Mouse (Mus musculus) adrenal gland, adult 18-20 months (tissue): ENCODE measurements around the gene Miox. TPM values are rescaled to one million over a fixed set of nuclear protein-coding genes. Genes with fewer than 3 reads are reported as not detected.

Experiments
- DNase-seq, 2 experiments: peaks; one replicate each; pipeline ENCODE4 v3.0.0; 2021 to 2022; ENCODE audit warnings: low spot score in 2 of 2
- total RNA-seq, 2 experiments: library from RNA; stranded (reverse); gene quantifications; 1 replicate in 1 of 2; 2 replicates in 1 of 2; pipeline ENCODE4 v1.2.3; 2021

Miox gene
- total RNA-seq, 2 experiments from 2014 or later, result 4.2 TPM; not detected in 1

- DNase-seq, result peak; percentile 96
Measured at GRCm38 (mm10) chr15:89315190-89315731, 18.9 kb upstream of the Miox start, which contains the start of gene Sbf1. Sbf1 (minus strand) TSS chr15:89315311.

GRCm38 (mm10) chr15:89316146-89316545, 18.1 kb upstream of the Miox start:
- DNase-seq, result no peak

DNA sequence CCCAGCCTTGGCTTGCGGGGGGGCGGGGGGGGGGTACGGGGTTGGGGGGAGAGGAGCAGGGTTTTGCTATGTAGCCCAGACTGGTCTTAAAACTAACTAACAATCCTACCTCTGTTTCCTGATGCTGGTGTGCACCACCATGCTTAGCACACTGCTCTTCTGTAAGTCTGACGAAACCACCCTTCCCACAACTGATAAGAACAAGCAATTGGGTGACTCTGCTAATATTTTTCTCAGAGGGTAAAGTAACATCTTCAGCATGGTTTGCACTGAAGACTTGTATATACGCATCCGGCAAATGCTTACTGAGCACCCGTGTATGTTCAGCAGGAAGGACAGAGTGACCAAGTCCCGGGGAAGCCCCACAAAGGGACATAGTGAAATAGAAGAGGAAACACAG, 12.9 kb upstream of the Miox start:
- no peak for DNase-seq

DNA sequence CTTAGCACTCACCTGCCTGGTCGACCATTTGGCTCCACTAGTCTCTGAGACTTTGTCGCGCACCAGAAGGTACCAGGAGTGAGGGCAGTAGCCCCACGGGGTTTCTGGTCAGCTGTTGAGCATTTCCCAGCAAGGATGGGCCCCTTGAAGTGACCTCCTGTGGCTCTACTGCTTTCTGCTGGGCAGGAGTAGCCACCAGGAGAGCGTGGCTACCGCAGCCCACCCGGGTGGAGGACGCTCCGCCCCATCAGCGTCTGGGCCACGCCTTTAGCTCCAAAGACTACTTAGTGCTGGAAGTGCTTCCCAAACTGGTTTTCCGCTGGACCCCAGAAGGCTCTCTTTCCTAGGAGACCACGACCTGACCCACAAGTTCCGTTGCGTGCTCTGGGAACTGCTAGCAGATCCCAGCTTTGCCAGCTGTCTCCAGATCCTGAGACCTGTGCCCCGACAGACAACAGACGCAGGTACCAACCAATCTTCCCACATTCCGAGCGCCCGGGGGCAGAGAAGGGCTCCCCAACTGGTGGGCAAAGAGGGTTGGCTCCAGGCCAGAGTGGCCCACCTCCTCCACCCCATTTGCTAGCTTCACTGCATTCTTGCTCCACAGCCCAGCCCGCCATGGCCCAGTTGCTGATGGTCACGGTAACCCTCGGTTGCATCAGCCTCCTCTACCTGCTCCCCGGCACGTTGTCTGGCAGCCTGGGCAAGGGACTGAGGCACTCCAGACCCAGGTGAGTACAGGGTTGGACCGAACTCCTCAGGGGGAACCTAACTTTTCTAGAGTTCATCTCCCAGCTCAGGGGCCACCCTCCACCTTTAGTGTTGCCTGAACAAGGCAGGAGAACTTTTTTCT, 11.3 kb upstream of the Miox start, which contains the start of gene Adm2:
TSS of gene Adm2 (plus strand) at position 51 of the 853 bp plus-strand sequence.
- DNase-seq, result no peak

DNA sequence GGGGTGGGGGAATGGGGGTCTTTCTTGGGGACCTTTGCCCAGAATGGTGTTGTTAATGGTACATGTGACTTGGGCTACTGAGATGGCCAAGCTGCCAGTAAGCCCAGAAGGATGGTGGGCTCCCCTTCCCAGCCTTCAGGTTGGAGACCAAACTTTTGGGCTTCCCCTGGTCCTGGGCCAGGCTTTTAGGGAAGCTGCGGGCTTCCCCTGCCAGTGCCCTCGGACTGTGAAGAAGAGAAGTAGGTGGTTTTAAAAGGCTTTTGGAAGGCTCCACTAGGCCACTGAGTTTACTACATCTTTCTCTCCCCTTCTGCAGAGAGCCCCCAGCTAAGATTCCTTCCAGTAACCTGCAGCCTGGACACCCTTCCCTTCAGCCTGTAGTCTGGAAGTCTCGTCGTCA, 10.5 kb upstream of the Miox start:
- DNase-seq, result no peak

DNA sequence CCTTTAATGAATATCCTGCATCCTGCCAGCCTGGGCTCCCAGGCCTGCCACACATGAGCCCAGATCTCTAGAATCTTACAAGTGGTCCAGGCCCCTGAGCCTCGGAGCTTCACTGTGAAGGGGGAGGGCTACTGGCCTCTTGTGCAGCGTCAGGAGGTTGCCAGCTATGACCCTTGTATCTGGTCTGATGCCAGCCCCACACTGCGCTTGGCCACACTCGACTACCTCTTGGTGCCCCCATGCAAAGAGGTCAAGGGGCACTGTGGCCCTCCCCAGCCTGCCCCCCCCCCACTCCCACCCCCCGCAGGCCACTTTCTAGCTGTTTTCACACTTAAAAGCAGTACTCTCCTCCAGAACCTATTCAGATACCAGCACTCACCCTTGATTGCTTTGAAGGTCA, 7.8 kb upstream of the Miox start:
- no peak for DNase-seq

DNA sequence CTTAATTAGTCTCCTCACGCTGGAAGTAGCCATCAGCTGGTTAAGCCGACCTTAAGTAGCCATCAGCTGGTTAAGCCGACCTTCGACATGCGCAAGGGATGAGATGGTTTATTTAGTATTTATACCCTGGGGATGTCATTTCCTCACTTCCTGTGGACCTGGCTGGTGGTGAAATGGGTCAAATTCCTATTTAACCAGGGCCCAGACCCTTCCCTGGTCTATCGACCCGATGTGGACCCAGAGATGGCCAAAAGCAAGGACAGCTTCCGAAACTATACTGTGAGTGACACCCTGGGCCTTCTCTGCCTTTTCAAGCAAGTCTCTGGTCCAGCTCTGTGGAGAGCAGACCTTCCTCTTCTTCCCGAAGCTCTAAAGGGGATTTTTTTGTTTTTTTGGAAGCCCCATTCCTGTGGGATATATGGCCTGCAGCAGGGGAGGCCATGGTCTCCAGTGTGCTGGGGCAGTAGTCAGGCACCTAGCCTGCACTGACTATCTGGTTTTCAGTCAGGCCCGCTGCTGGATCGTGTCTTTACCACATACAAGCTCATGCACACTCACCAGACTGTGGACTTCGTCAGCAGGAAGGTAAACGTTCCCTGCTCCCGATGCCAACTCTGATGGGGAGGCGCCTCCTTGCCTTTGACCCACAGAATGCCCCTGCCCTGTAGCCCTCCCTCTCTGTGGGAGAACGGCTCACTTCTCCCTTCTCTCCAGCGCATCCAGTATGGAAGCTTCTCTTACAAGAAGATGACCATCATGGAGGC, 758 bp downstream of the Miox start:
- no peak for DNase-seq

GRCm38 (mm10) chr15:89336422-89336821, 2.2 kb downstream of the Miox start:
- DNase-seq, result no peak

GRCm38 (mm10) chr15:89339696-89340095, 5.5 kb downstream of the Miox start:
- DNase-seq, result no peak

GRCm38 (mm10) chr15:89340136-89340535, 5.9 kb downstream of the Miox start:
- no peak for DNase-seq

DNA sequence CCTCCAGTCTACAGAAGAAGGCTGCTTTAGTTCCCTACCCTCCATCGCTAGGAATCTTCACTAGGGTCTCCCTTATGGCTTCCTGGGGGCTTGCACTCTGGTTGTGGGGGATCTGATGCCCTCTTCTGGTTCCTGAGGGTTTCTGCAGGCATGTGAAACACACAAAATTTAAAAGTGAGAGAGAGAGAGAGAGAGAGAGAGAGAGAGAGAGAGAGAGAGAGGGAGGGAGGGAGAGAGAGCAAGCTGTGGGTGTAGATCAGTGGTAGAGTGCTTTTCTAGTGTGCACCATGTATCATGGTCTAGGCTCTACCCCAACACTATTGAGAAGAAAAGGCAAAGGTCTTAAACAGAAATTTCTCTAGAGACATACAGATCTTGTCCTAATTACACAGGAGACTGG, 7.5 kb downstream of the Miox start:
- DNase-seq, result no peak

GRCm38 (mm10) chr15:89343325-89343724, 9.1 kb downstream of the Miox start:
- no peak for DNase-seq

GRCm38 (mm10) chr15:89350447-89350846, 16.2 kb downstream of the Miox start:
- no peak for DNase-seq

GRCm38 (mm10) chr15:89351302-89351701, 17.1 kb downstream of the Miox start:
- no peak for DNase-seq

- no peak for DNase-seq
Measured at GRCm38 (mm10) chr15:89352054-89352453, 17.9 kb downstream of the Miox start.

GRCm38 (mm10) chr15:89352795-89353194, 18.6 kb downstream of the Miox start:
- no peak for DNase-seq

DNA sequence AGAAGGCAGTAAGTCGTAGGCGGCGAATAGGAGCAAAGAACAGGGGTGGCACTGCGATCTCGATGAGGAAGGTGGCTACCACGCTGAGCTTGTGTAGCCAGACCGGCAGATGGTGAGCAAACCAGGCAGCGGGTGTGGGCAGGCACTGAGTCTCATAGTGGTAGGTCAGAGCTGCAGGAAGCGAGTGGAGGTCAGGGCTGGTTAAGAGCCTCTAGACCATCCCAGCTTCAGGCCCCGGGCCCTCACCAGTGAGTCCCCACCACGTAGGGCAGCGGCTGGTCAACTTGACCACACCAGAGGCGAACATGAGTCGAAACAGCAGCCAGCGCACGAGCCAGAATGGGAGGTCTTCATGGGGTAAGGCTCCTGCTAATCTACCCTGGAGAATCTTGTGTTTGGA, 19.6 kb downstream of the Miox start:
- DNase-seq, result no peak

DNA sequence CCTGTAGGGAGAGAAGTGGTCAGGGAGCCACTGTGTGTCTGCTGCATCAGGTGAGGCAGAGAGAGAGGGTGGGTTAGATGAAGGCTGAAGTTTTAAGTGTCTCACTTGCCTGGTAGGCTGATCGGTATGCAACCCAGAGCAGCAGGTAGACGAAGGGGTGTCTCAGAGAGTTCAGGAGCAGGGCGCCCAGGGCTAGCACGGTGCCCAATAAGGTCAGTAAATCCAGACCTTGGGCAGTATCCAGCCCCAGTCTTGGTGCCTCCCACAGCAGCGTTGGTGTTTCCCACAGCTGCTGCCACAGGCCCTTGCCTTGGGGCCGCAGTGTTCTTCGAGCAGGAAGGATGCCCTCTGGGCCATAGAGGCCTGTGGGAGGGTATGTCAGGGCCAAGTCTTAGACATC, 20.3 kb downstream of the Miox start:
- DNase-seq, result no peak

GRCm38 (mm10) chr15:89355241-89356187, 21.3 kb downstream of the Miox start, which contains the start of the genes Lmf2 and Ncaph2:
Lmf2 (minus strand) TSS chr15:89355659.
Ncaph2 (plus strand) TSS chr15:89355719.
- DNase-seq, result peak; percentile 97

DNA sequence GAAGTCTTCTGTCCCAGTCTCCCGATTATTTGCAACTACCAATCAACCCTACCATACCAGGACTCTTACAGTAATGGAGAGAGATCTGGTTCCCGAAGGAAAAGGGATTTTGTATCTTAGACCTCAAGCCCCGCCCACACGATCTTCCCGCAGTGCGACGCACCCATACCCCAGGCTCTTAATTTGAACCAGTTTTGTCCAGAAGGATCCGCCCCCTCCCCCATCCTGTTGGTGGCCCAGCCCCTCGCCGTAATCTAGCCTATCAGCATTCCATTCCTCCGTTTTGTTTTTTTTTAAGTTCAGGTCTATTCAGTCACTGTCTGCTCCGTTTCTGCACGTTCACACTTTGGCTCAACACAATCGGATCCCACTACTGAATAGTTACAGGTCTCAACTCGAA, 22.2 kb downstream of the Miox start:
- DNase-seq, result no peak

DNA sequence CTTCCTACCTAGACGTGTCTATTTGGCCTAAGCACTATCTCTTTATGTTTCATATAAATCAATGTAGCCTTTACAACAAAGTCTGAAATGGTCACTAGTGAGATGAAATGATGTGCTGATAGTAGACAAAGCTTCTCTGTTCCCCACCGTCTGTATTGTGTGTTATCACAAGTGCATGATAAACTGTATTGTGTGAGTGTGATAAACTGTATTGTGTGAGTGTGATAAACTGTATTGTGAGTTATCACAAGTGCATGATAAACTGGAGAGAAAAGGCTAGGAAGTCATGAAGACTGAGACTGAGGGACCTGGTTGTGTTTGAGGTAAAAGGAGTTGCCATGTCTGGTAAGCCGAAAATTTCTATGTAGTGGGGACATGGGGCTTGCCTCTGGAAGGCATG, 24.6 kb downstream of the Miox start:
- no peak for DNase-seq
